Mouse (Mus musculus) olfactory bulb, adult 2 months (tissue): Measurements from ENCODE around the gene Zfp322a.
"Not testable (repeated sequence)": the region's sequence is repeated elsewhere in the genome, so short reads cannot be mapped to it uniquely, and the experiment has no call there.

ENCODE experiments used
- CTCF ChIP-seq: fragments of 200-500 bp; IDR thresholded peaks from 2 replicates; pipeline ENCODE4 v1.5.1; 2012; ENCODE audit warnings: low read depth, mild to moderate bottlenecking, low read length, moderate library complexity; ENCODE audit not compliant: insufficient read depth
- POLR2A ChIP-seq: fragments of 200-500 bp; IDR thresholded peaks from 2 replicates; pipeline ENCODE4 v1.6.1; 2012; ENCODE audit warnings: mild to moderate bottlenecking, low read depth, low read length, moderate library complexity; ENCODE audit not compliant: insufficient read depth

- TF ChIP-seq POLR2A, CTCF: not testable (repeated sequence)
Measured at GRCm38 (mm10) chr13:23354541-23354940, 14.5 kb downstream of the Zfp322a start.
